Mouse (Mus musculus) embryonic facial prominence, embryonic 12.5 days (tissue): ENCODE results near the gene Ppp1r27. TPM values are rescaled to one million over a fixed set of nuclear protein-coding genes. Genes with fewer than 3 reads are reported as not detected.
A peak's percentile ranks its signal among the peaks of the same experiment; 100 is the strongest.

Source experiments
- ATAC-seq: fragments of 200-750 bp; cut with Nextera tagmentation; 2 replicates; pipeline ENCODE4 v1.8.0; 2017; ENCODE audit not compliant: insufficient number of reproducible peaks, insufficient read depth, low FRiP score, low TSS enrichment
- H3K27ac ChIP-seq: fragments of 300-500 bp; sonication (generic); 2 replicates; pipeline ENCODE4 v1.5.1; 2016; ENCODE audit warnings: mild to moderate bottlenecking
- H3K27me3 ChIP-seq: fragments of 300-500 bp; sonication (generic); 2 replicates; pipeline ENCODE4 v1.6.1; 2016; ENCODE audit warnings: mild to moderate bottlenecking, moderate library complexity
- H3K36me3 ChIP-seq: fragments of 300-500 bp; sonication (generic); 2 replicates; pipeline ENCODE4 v1.6.1; 2016; ENCODE audit warnings: mild to moderate bottlenecking
- H3K4me1 ChIP-seq: fragments of 300-500 bp; sonication (generic); 2 replicates; pipeline ENCODE4 v1.6.1; 2016
- H3K4me2 ChIP-seq: fragments of 300-500 bp; sonication (generic); replicated peaks from 2 replicates; pipeline ENCODE4 v1.6.1; 2016; ENCODE audit warnings: mild to moderate bottlenecking, moderate library complexity
- H3K4me3 ChIP-seq: fragments of 300-500 bp; sonication (generic); 2 replicates; pipeline ENCODE4 v1.5.1; 2016; ENCODE audit warnings: mild to moderate bottlenecking
- H3K9ac ChIP-seq: fragments of 300-500 bp; sonication (generic); 2 replicates; pipeline ENCODE4 v1.6.1; 2016; ENCODE audit warnings: mild to moderate bottlenecking, moderate library complexity
- H3K9me3 ChIP-seq: fragments of 300-500 bp; sonication (generic); 2 replicates; pipeline ENCODE4 v1.6.1; 2016; ENCODE audit warnings: mild to moderate bottlenecking, moderate library complexity
- WGBS: fragments of 180-500 bp; shearing (Covaris S2); methylation state at CpG from one replicate; pipeline ENCODE4 v1.1.7; 2016; 5-methylcytosine and 5-hydroxymethylcytosine counted together
- polyA plus RNA-seq: library from polyadenylated mRNA; unstranded; fragments of >200 nt; fragmentation: Nextera tagmentation; extraction: Ambion mirVana; gene quantifications from 2 replicates; pipeline ENCODE4 v1.2.1, GENCODE M21; 2016

Gene Ppp1r27
- polyA plus RNA-seq, 1 experiment from 2014 or later, result 0.36 TPM

- no peak for ATAC-seq
- 1% methylated on average over 42 of the region's 44 CpGs for WGBS
Measured at GRCm38 (mm10) chr11:120580871-120581331, 30.0 kb upstream of the Ppp1r27 start.

GRCm38 (mm10) chr11:120580190-120580589 lies 29.3 kb upstream of the Ppp1r27 start:
- 52% methylated on average over 7 of the region's 7 CpGs for WGBS
- Histone ChIP-seq H3K9me3 (no peaks in the 10 kb centered on the region; the same call in 1 of the 2 replicates), H3K36me3 (peaks cover 43% of the 10 kb centered on the region), H3K4me3 (peak overlapping the region; percentile 92), H3K27ac (peak overlapping the region; percentile 92), H3K27me3 (no peaks in the 10 kb centered on the region), H3K4me1 (peaks cover 27% of the 10 kb centered on the region), H3K9ac (peak overlapping the region; percentile 98), H3K4me2 (peak overlapping the region; percentile 95)
- ATAC-seq, result no peak

More at GRCm38 (mm10) chr11:120580871-120581331, 30.0 kb upstream of the Ppp1r27 start:
- peaks cover 50% of the 10 kb centered on the region for H3K36me3 ChIP-seq
- peak overlapping the region; percentile 98 for H3K9ac ChIP-seq
- no peaks in the 10 kb centered on the region; the same call in 1 of the 2 replicates for H3K9me3 ChIP-seq
- peak overlapping the region; percentile 95 for H3K4me2 ChIP-seq
- peaks cover 27% of the 10 kb centered on the region for H3K4me1 ChIP-seq
- no peaks in the 10 kb centered on the region for H3K27me3 ChIP-seq
- peak overlapping the region; percentile 92 for H3K4me3 ChIP-seq
- peak overlapping the region; percentile 92 for H3K27ac ChIP-seq

- Histone ChIP-seq H3K27ac (peak overlapping the region; percentile 92), H3K27me3 (no peaks in the 10 kb centered on the region), H3K4me2 (peak overlapping the region; percentile 95), H3K4me1 (peaks cover 29% of the 10 kb centered on the region), H3K36me3 (peaks cover 38% of the 10 kb centered on the region), H3K4me3 (peak overlapping the region; percentile 92), H3K9ac (peak overlapping the region; percentile 98; the same call in 1 of the 2 replicates), H3K9me3 (no peaks in the 10 kb centered on the region; the same call in 1 of the 2 replicates)
- 0 out of 2 replicates have a peak, but pooled peaks have one; percentile 12 for ATAC-seq
- WGBS, result 61% methylated on average over 15 of the region's 15 CpGs
Measured at GRCm38 (mm10) chr11:120579316-120580107, 28.6 kb upstream of the Ppp1r27 start.

GRCm38 (mm10) chr11:120578694-120579243 lies 27.8 kb upstream of the Ppp1r27 start:
- H3K4me3 ChIP-seq, result no peak overlapping the region
- 73% methylated on average over 11 of the region's 11 CpGs for WGBS
- no peak overlapping the region for H3K27ac ChIP-seq
- H3K36me3 ChIP-seq, result peaks cover 31% of the 10 kb centered on the region
- 0 out of 2 replicates have a peak overlapping the region, but pooled peaks have one; percentile 98 for H3K9ac ChIP-seq
- no peaks in the 10 kb centered on the region for H3K27me3 ChIP-seq
- H3K9me3 ChIP-seq, result no peaks in the 10 kb centered on the region
- H3K4me2 ChIP-seq, result no peak overlapping the region; the same call in 1 of the 2 replicates
- no peak for ATAC-seq
- H3K4me1 ChIP-seq, result peaks cover 34% of the 10 kb centered on the region

- Histone ChIP-seq H3K36me3 (peaks cover 26% of the 10 kb centered on the region), H3K9me3 (no peaks in the 10 kb centered on the region), H3K27ac (0 out of 2 replicates have a peak overlapping the region, but pooled peaks have one; percentile 11), H3K4me3 (no peak overlapping the region), H3K27me3 (no peaks in the 10 kb centered on the region), H3K4me2 (no peak overlapping the region; the same call in 1 of the 2 replicates), H3K9ac (no peak overlapping the region), H3K4me1 (peaks cover 34% of the 10 kb centered on the region)
- ATAC-seq, result no peak
- 85% methylated on average over 10 of the region's 10 CpGs for WGBS
Measured at GRCm38 (mm10) chr11:120578024-120578693, 27.2 kb upstream of the Ppp1r27 start.

- Histone ChIP-seq H3K36me3 (peaks cover 26% of the 10 kb centered on the region), H3K4me2 (no peak overlapping the region), H3K4me3 (no peak overlapping the region), H3K27ac (peak overlapping the region; percentile 46; the same call in 1 of the 2 replicates), H3K9me3 (no peaks in the 10 kb centered on the region), H3K4me1 (peaks cover 34% of the 10 kb centered on the region), H3K27me3 (no peaks in the 10 kb centered on the region), H3K9ac (no peak overlapping the region)
- 84% methylated on average over 7 of the region's 7 CpGs for WGBS
- ATAC-seq, result no peak
Measured at GRCm38 (mm10) chr11:120577211-120578023, 26.5 kb upstream of the Ppp1r27 start.

- no peak overlapping the region for H3K27ac ChIP-seq
- no peaks in the 10 kb centered on the region for H3K27me3 ChIP-seq
- peaks cover 32% of the 10 kb centered on the region for H3K4me1 ChIP-seq
- 76% methylated on average over 3 of the region's 3 CpGs for WGBS
- no peak for ATAC-seq
- no peak overlapping the region for H3K9ac ChIP-seq
- no peak overlapping the region for H3K4me2 ChIP-seq
- H3K36me3 ChIP-seq, result peaks cover 27% of the 10 kb centered on the region
- no peak overlapping the region for H3K4me3 ChIP-seq
- H3K9me3 ChIP-seq, result no peaks in the 10 kb centered on the region
Measured at GRCm38 (mm10) chr11:120576365-120576981, 25.5 kb upstream of the Ppp1r27 start.

GRCm38 (mm10) chr11:120575940-120576339 lies 25.0 kb upstream of the Ppp1r27 start:
- no peak overlapping the region for H3K27ac ChIP-seq
- ATAC-seq, result no peak
- no peaks in the 10 kb centered on the region for H3K27me3 ChIP-seq
- H3K9me3 ChIP-seq, result no peaks in the 10 kb centered on the region
- H3K4me3 ChIP-seq, result no peak overlapping the region
- H3K36me3 ChIP-seq, result peaks cover 33% of the 10 kb centered on the region
- no peak overlapping the region for H3K4me2 ChIP-seq
- peaks cover 37% of the 10 kb centered on the region for H3K4me1 ChIP-seq
- H3K9ac ChIP-seq, result no peak overlapping the region

GRCm38 (mm10) chr11:120575046-120575445 lies 24.1 kb upstream of the Ppp1r27 start:
- Histone ChIP-seq H3K4me2 (no peak overlapping the region), H3K9me3 (no peaks in the 10 kb centered on the region), H3K4me1 (peaks cover 37% of the 10 kb centered on the region), H3K27ac (no peak overlapping the region), H3K36me3 (peaks cover 42% of the 10 kb centered on the region), H3K4me3 (no peak overlapping the region), H3K27me3 (no peaks in the 10 kb centered on the region), H3K9ac (no peak overlapping the region)
- WGBS, result 66% methylated on average over 2 of the region's 2 CpGs
- no peak for ATAC-seq

- Histone ChIP-seq H3K27me3 (no peaks in the 10 kb centered on the region), H3K4me1 (peaks cover 29% of the 10 kb centered on the region), H3K36me3 (peaks cover 42% of the 10 kb centered on the region), H3K4me2 (peak overlapping the region; percentile 95), H3K27ac (no peak overlapping the region), H3K9me3 (no peaks in the 10 kb centered on the region), H3K4me3 (peak overlapping the region; percentile 99), H3K9ac (peak overlapping the region; percentile 88; the same call in 1 of the 2 replicates)
- ATAC-seq, result no peak
- 54% methylated on average over 5 of the region's 5 CpGs for WGBS
Measured at GRCm38 (mm10) chr11:120574278-120574600, 23.3 kb upstream of the Ppp1r27 start.
